Mouse (Mus musculus): Measurements from ENCODE around the gene Ube2d1. TPM values are rescaled to one million over a fixed set of nuclear protein-coding genes. Genes with fewer than 3 reads are reported as not detected.

Gene Ube2d1
- total RNA-seq, 1 experiment from 2014 or later = 19.2 TPM

DNA sequence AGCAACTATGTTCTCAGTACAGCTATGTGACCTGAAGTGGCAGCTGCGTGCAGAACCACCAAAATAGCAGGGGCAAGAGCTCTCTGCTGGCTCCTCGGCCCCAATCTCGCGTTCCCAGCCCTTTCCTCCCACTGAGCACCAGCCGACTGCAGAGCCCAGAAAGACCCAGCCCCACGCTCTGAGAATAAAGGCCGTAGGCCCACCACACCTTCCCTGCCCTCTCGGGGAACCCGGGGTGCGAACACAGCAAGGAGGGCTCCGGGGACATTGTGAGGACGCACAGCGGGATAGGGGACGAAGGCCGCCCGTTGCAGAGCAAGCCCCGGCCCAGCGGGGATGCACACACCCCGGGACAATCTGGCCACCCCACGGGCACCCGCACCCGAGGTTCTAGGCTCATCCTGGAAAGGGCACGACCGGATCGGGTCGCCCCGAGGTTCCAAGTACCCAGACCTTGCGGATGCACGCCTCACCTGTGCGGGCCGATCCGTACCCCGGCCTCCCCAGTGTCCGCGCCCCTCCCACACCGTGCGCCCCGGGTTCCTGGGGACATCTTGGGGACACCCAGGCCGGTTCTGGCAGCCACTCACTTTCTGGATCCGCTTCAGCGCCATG is 444 bp downstream of the Ube2d1 start:
- DNase-seq = no peak

GRCm38 (mm10) chr10:71284131-71284510 is 941 bp downstream of the Ube2d1 start:
- DNase-seq = no peak

DNA sequence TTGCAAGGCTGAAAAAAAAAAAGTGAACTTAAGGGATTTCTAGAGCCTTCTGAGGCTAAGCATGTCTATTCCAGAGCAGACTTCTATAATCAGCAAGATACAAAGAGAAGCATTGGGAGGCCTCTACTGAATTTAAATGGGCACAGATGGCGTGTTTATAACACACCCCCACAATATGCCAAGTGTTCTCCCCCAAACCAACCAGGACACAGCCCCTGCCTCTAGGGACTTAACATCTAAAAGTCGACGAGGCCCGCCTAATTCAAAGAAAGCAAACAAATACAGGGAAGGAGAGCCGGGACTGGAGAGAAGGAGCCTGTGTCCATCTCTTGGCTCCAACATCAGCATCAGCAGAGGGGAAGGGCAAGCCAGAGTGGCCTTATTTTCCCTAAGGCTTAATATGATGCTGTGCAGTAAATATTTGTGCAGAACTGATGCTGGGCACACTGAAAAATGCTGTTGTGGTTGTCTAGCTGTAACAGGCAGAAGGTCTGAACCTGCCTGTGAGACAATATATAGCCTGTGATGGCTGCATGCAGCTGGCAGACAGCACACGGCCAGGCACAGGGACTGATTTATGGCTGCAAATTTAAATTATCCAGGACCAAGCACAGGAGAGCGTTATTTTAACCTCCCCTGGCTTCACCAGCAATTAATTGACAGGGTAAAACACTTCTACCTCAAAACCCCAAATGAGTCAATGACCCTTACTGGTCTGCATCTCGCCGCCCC is 11.9 kb downstream of the Ube2d1 start:
- no peak for DNase-seq

GRCm38 (mm10) chr10:71267973-71268372 is 17.1 kb downstream of the Ube2d1 start:
- DNase-seq = no peak

- DNase-seq = no peak
These were observed 17.6 kb downstream of the Ube2d1 start for GRCm38 (mm10) chr10:71267511-71267910.

GRCm38 (mm10) chr10:71265067-71265466 is 20.0 kb downstream of the Ube2d1 start:
- DNase-seq = no peak

GRCm38 (mm10) chr10:71261637-71262036 is 23.4 kb downstream of the Ube2d1 start:
- no peak for DNase-seq

- DNase-seq = no peak
These were observed 26.1 kb downstream of the Ube2d1 start for GRCm38 (mm10) chr10:71258943-71259342.

DNA sequence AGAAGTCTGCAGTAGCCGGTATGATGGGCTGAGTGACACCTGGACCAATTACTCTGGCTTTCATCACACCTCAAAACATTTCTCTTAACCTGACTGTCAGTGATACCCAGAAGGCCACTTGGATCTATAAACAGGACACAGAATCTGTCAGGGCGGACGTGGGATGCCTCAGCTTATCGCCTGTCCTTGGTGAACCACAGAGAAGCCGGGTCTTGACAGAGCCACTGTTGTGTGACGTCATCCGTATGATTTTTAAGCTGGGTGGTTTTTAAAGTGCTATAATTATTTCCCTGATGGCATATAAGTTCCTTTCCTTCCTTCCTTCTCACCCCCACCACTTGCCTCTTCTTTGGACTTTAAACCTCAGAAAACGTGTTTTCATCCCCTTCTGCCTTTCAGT is 26.5 kb downstream of the Ube2d1 start:
- DNase-seq = no peak

DNA sequence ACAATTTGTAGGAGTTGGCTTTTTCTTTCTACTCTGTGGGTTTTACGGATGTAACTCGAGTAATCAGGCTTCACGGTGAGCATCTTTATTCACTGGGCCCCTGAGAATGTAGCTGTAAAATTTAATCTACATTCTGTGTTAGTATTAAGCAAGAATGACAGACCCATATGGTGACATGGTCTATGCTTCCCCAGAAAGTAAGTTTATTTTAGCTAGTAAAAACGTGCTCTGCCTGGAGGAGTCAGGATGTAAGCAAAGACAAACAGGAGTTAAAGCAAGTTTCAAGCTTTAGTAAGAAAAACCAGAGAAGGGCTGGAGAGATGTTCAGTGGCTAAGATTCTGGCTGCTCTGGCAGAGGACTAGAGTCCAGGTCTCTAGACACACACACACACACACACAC is 31.9 kb downstream of the Ube2d1 start:
- no peak for DNase-seq

- no peak for DNase-seq
These were observed 32.6 kb downstream of the Ube2d1 start for GRCm38 (mm10) chr10:71252421-71252820.

DNA sequence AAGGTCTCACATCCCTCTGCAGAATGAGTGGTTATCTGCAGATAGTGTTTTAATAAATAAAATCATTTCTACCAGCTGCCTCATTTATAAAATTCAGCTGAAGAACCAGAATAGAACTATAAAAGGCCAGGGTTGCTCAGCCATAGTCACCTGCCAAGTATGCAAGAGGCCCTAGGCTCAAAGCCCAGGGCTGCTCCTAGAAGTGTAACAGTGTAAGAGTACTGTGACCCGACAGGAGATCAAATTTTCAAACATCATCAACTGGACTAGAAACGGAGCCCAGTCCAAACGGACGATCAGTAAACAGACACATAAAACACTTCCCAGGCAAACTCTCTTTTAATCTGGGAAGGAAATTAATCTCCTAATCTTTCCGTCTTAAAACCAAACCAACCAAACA is 33.2 kb downstream of the Ube2d1 start:
- DNase-seq = no peak

DNA sequence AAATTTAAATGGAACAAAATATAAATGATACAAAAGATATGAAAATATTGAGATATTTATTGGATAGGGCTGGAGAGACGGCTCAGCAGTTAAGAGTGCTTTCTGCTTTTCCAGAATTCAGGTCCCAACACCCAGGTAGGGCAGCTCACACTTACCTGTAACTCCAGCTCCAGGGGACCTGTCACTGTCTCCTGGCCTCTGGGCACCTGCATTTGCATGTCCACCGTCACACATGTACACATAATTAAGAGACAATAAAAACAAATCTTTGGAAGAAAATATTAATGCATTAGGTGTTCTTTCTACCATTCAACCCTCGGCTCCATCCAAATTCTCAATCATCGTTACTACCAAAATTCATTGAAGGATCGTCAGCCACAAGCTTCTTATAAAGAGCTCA is 33.8 kb downstream of the Ube2d1 start:
- DNase-seq = no peak

DNA sequence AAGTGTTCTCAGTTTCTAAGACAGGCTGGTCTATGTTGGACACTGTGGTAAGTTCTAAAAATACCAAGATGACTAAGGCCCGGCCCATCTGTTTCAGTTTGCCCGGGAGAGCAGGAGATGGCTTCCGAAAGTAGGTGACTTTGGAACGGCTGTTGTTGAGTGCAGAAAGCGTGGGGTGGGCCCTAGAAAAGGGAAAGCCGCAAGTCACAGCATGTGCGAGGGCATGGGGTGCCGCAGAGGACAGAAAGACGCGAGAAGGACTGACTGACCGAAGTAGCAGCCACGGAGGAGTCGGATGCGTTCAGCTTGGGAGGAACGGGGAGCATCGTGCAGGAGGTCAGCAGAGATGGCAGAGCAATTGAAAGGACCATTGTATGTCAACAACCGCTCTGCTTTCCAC is 34.6 kb downstream of the Ube2d1 start:
- no peak for DNase-seq

- no peak for DNase-seq
These were observed 35.8 kb downstream of the Ube2d1 start for GRCm38 (mm10) chr10:71249086-71249880.

- no peak for DNase-seq
These were observed 38.1 kb downstream of the Ube2d1 start for GRCm38 (mm10) chr10:71246956-71247355.

GRCm38 (mm10) chr10:71239479-71240120 is 45.5 kb downstream of the Ube2d1 start:
- no peak for DNase-seq

DNA sequence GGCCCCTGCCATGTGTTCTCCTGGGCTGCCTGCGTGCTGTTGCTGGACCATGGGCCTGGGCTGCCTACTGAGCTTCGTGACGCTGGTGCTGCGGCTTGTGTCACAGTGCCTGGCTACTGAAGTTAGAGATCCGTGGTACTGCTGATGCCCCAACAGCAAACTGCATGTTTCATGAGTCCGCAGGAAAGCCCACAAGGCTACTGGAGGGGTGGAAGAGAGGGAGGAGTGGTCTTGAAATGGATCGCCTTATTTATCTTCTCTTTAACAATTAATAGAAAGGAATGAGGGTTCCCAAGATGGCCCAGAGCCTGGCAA is 46.9 kb downstream of the Ube2d1 start, which contains the start of gene Tfam:
TSS of gene Tfam (minus strand) at position 41 of the 315 bp plus-strand sequence.
- DNase-seq = no peak

GRCm38 (mm10) chr10:71237516-71238239 is 47.4 kb downstream of the Ube2d1 start:
- peak; percentile 99 for DNase-seq

DNA sequence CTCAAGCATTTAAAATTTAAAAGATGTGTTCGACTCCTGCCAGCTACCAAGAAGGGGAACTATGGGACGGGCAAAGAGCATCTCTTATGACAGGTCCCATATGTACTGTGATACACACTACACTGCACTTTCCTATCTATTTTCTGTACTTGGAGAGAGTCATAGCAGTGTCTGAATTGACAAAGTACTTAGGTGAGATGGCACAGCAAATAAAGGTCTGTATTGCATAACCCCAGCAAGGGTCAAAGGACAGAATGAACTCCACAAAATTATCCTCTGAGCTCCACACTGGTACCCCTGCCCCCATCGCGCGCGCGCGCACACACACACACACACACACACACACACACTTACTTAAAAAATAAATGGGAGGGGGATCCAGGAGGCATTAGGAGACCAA is 51.0 kb downstream of the Ube2d1 start:
- DNase-seq = no peak

GRCm38 (mm10) chr10:71225894-71226293 is 59.2 kb downstream of the Ube2d1 start:
- DNase-seq = peak; percentile 90

DNA sequence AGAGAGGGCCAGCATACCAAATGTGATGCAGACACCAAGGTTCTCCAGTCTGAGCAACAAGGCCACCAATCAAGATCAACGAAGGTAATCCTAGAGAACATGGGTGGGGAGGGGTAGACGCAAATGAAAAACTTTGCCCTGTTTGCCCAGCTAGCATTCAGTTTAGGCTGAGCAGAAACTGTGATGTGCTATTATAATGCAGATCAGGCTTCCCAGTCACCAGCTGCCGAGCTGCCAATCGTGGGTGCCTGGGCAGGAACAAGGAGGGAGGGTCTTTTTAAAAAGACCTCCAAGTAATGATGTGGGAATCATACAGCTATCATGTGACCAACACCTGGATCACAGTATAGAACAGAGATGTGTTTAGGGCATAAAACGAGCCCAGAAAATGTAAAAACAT is 62.0 kb downstream of the Ube2d1 start:
- DNase-seq = no peak
